Mouse (Mus musculus): ENCODE measurements at regions not wholly inside any gene's neighbourhood (a gene's known extent, or its start where the extent isn't known, plus 50 kb on each side); places are given as distances from the start of the nearest gene placed in this dataset.

DNA sequence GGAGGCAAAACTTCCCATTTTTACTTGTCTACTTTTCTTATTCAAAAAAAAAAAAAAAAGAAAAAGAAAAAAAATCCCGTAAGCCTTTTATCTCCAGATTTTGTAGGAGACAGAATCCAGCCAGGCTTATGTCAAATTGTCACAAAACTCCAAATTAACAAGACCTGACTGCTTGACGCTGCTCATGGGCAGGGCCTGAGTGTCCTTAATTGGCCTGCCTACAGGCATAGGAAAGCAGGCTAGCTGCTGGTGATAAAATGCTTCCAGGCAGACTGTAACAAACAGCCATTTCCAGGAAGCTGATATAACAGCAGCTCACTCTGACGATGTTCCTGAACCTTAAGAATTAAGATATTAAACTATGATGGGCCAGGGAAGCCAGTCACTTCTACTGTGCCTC is 458.2 kb upstream of the Trpc7 start:
- TF ChIP-seq CTCF (IDR thresholded peaks at IDR 0.05; ENCODE audit: control insufficient read depth, insufficient read depth, insufficient read length) = no peak
- no peak for TF ChIP-seq USF1 (IDR thresholded peaks at IDR 0.05; ENCODE audit: low read depth)
- no peak for TF ChIP-seq FOSL1 (IDR thresholded peaks at IDR 0.05; ENCODE audit: insufficient read depth, low read length, poor library complexity, severe bottlenecking)
- no peak for TF ChIP-seq MAX (IDR thresholded peaks at IDR 0.05)
- TF ChIP-seq CEBPB (IDR thresholded peaks at IDR 0.05; ENCODE audit: low read depth) = no peak
